Mouse (Mus musculus): Measurements from ENCODE around the gene Ldhal6b.

Ldhal6b gene

GRCm38 (mm10) chr17:5407030-5407429 lies 11.5 kb downstream of the Ldhal6b start:
- no peak for DNase-seq

GRCm38 (mm10) chr17:5406566-5406965 lies 12.0 kb downstream of the Ldhal6b start:
- no peak for DNase-seq

- DNase-seq = no peak
Observed at GRCm38 (mm10) chr17:5403885-5404284, 14.7 kb downstream of the Ldhal6b start.

- peak; percentile 97 for DNase-seq
Observed at GRCm38 (mm10) chr17:5402624-5403023, 15.9 kb downstream of the Ldhal6b start.

- peak; percentile 92 for DNase-seq
Observed at GRCm38 (mm10) chr17:5402069-5402468, 16.5 kb downstream of the Ldhal6b start.

GRCm38 (mm10) chr17:5401288-5401687 lies 17.3 kb downstream of the Ldhal6b start:
- DNase-seq = no peak

GRCm38 (mm10) chr17:5400435-5401090 lies 18.0 kb downstream of the Ldhal6b start:
- DNase-seq = no peak

- peak; percentile 95 for DNase-seq
Observed at GRCm38 (mm10) chr17:5397148-5398007, 21.2 kb downstream of the Ldhal6b start.

- DNase-seq = no peak
Observed at GRCm38 (mm10) chr17:5396213-5396612, 22.4 kb downstream of the Ldhal6b start.

- no peak for DNase-seq
Observed at GRCm38 (mm10) chr17:5395454-5396205, 22.9 kb downstream of the Ldhal6b start.

- DNase-seq = no peak
Observed at GRCm38 (mm10) chr17:5390682-5391081, 27.9 kb downstream of the Ldhal6b start.

GRCm38 (mm10) chr17:5388351-5388750 lies 30.2 kb downstream of the Ldhal6b start:
- DNase-seq = no peak

GRCm38 (mm10) chr17:5386885-5387545 lies 31.6 kb downstream of the Ldhal6b start:
- no peak for DNase-seq

GRCm38 (mm10) chr17:5385694-5386093 lies 32.9 kb downstream of the Ldhal6b start:
- DNase-seq = no peak

GRCm38 (mm10) chr17:5377930-5378310 lies 40.6 kb downstream of the Ldhal6b start:
- DNase-seq = no peak

- no peak for DNase-seq
Observed at GRCm38 (mm10) chr17:5377151-5377929, 41.2 kb downstream of the Ldhal6b start.

- DNase-seq = no peak
Observed at GRCm38 (mm10) chr17:5372951-5373350, 45.6 kb downstream of the Ldhal6b start.

GRCm38 (mm10) chr17:5371521-5371920 lies 47.0 kb downstream of the Ldhal6b start:
- no peak for DNase-seq

- DNase-seq = no peak
Observed at GRCm38 (mm10) chr17:5371032-5371431, 47.5 kb downstream of the Ldhal6b start.
